10 mouse cellular contexts compared by ENCODE assay signal in the genomic region with DNA sequence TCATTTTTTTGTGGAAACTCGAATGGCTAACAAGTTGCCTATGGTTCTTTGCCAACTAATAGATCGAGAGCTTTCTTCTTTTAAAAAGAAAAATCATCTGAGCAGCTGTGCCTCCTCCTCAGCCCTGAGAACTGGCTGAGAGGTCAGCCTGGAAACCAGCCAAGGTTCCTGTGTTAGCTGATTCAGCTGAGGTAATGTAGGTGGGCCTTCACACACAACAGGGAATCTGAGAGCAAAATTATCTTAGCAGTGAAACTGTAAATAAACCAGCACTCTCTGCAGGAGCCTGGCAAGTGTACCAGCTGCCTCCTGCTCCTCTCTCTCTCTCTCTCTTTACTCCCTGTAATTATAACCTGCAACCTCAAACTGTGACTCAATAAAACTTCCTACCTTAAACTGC.
DNase-seq lines count a peak whose midpoint lies in the region; ATAC-seq and TF ChIP-seq lines count a peak whose summit lies in the region.
"Had no signal": no experiment of that assay in that cellular context is flagged by ENCODE, and none has a peak within 500 bp of the region (broad histone marks: within the 10 kb centered on the region; RNA-seq: fewer than 3 reads in every experiment).

No protein-coding gene starts in this region.

- H3K9ac ChIP-seq in heart, embryonic 11.5 days (ENCODE audit: low read depth, low read length) = no peak overlapping the region
- H3K9ac ChIP-seq in lung, embryonic 14.5 days = no peak overlapping the region

- TF ChIP-seq POLR2A in lung, adult 2 months (IDR thresholded peaks at IDR 0.05; ENCODE audit: borderline replicate concordance, extremely low read depth, low read depth, low read length) = no peak

- DNase-seq in heart, adult 11 months = peak; percentile 66
- peak; percentile 33 for DNase-seq in lung, embryonic 14.5 days
- no peak for DNase-seq in lung, adult 18-20 months
- DNase-seq in brain, adult 2 months (ENCODE audit: low read depth, low spot score) = peak; percentile 42
- DNase-seq in fat pad, adult 2 months (ENCODE audit: extremely low read depth, low read depth, low spot score) = peak; percentile 18
- no peak for DNase-seq in lung, adult 2 months
- DNase-seq: gastrocnemius, postnatal 10 days; lung, postnatal 10 days; thymus, postnatal 36 days had no signal

- TF ChIP-seq CTCF in lung, embryonic 14.5 days (IDR thresholded peaks at IDR 0.05; ENCODE audit: low read depth) = no peak
- no peak for TF ChIP-seq CTCF in lung, adult 2 months (IDR thresholded peaks at IDR 0.05; ENCODE audit: insufficient read depth, low read length)

- H3K4me3 ChIP-seq in heart, embryonic 11.5 days (ENCODE audit: low read depth, low read length) = no peak overlapping the region
- no peak overlapping the region for H3K4me3 ChIP-seq in lung, embryonic 14.5 days (ENCODE audit: low read depth, low read length)
- no peak overlapping the region for H3K4me3 ChIP-seq in lung, adult 2 months (replicated peaks; ENCODE audit: extremely low read depth, low read depth, low read length)

- H3K27ac ChIP-seq in heart, embryonic 11.5 days (ENCODE audit: low read depth, low read length) = no peak overlapping the region
- H3K27ac ChIP-seq in lung, embryonic 14.5 days (ENCODE audit: low read depth) = no peak overlapping the region

- WGBS in heart, embryonic 11.5 days (ENCODE audit: insufficient replicate concordance) = 44% methylated on average over 2 of the region's 2 CpGs
- 27% methylated on average over 2 of the region's 2 CpGs for WGBS in lung, embryonic 14.5 days
- WGBS in lung, adult 2 months = 29% methylated on average over 2 of the region's 2 CpGs

- no peak for ATAC-seq in heart, embryonic 11.5 days (replicated peaks; ENCODE audit: insufficient number of reproducible peaks, low FRiP score, low TSS enrichment)
- no peak for ATAC-seq in lung, embryonic 14.5 days (ENCODE audit: insufficient read depth)

- H3K27me3 ChIP-seq in heart, embryonic 11.5 days (ENCODE audit: control insufficient read depth, insufficient read depth, low read length) = no peaks in the 10 kb centered on the region
- H3K27me3 ChIP-seq in lung, embryonic 14.5 days (ENCODE audit: insufficient read depth, low read length) = no peaks in the 10 kb centered on the region

- no peaks in the 10 kb centered on the region for H3K4me1 ChIP-seq in heart, embryonic 11.5 days (ENCODE audit: control insufficient read depth, insufficient read depth, low read length)
- no peaks in the 10 kb centered on the region for H3K4me1 ChIP-seq in lung, embryonic 14.5 days (ENCODE audit: insufficient read depth)
- H3K4me1 ChIP-seq in lung, adult 2 months (ENCODE audit: control insufficient read depth, insufficient read depth, low read length) = no peaks in the 10 kb centered on the region

- no peak overlapping the region for H3K4me2 ChIP-seq in heart, embryonic 11.5 days
- no peak overlapping the region for H3K4me2 ChIP-seq in lung, embryonic 14.5 days

- H3K9me3 ChIP-seq in heart, embryonic 11.5 days (replicated peaks; ENCODE audit: control insufficient read depth, low read length) = no peaks in the 10 kb centered on the region
- no peaks in the 10 kb centered on the region for H3K9me3 ChIP-seq in lung, embryonic 14.5 days (ENCODE audit: low read depth, low read length)

- H3K36me3 ChIP-seq in heart, embryonic 11.5 days (ENCODE audit: control insufficient read depth, insufficient read depth, low read length) = no peaks in the 10 kb centered on the region
- H3K36me3 ChIP-seq in lung, embryonic 14.5 days (ENCODE audit: insufficient read depth) = no peaks in the 10 kb centered on the region

Comparison
In these comparisons a context has a peak if more than half of its experiments do, and no peak if none do; other contexts are left out.
1. DNase-seq: peak in heart, adult 11 months (single experiment), lung, embryonic 14.5 days (single experiment), brain, adult 2 months (single experiment) and fat pad, adult 2 months (single experiment); none in lung, adult 18-20 months (0 of 2) and lung, adult 2 months (single experiment).